Mouse (Mus musculus): Measurements from ENCODE around the gene Chmp1a. TPM values are rescaled to one million over a fixed set of nuclear protein-coding genes. Genes with fewer than 3 reads are reported as not detected.

Gene Chmp1a
- polyA plus RNA-seq, 1 experiment, result 70.5 TPM

DNA sequence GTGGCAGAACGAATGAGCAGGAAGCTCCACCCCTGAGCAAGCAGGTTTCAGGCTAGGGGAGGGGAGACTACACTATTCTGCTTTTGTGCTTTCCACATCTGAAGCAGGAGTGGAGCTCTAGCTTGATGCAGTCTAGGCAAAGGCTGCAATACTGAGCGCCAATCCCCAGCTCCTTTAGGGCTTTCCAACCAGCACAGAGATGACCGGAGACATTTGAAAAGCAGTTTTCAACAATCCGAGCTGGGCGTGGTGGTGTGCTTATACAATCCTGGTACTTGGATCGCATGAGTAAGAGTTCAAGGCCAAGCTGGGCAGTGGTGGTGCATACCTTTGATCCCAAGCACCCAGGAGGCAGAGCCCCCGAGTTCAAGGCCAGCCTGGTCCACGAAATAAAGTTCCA is 20.7 kb downstream of the Chmp1a start:
- no peak for DNase-seq (ENCODE audit: low read depth in 1 of 2, low spot score in 2 of 2)
- Histone ChIP-seq H3K4me3 (ENCODE audit: extremely low read depth, insufficient read depth, insufficient read length) (no peak overlapping the region), H3K36me3 (ENCODE audit: control insufficient read depth, insufficient read depth, low read length) (no peaks in the 10 kb centered on the region), H3K4me1 (ENCODE audit: control insufficient read depth, insufficient read depth, insufficient read length) (no peaks in the 10 kb centered on the region), H3K27me3 (ENCODE audit: control insufficient read depth, insufficient read depth, low read length) (no peaks in the 10 kb centered on the region), H3K27ac (ENCODE audit: insufficient read depth, low read length) (no peak overlapping the region)
- 65% methylated on average over 8 of the region's 8 CpGs for WGBS
- no peak for TF ChIP-seq CTCF (IDR thresholded peaks at IDR 0.05; ENCODE audit: extremely low read depth, insufficient read depth, insufficient read length, insufficient replicate concordance)
- no peak for TF ChIP-seq POLR2A (IDR thresholded peaks at IDR 0.05; ENCODE audit: low read depth, low read length)

GRCm38 (mm10) chr8:123190678-123191077 is 21.9 kb downstream of the Chmp1a start:
- H3K27ac ChIP-seq (ENCODE audit: insufficient read depth, low read length), result no peak overlapping the region
- H3K4me3 ChIP-seq (ENCODE audit: extremely low read depth, insufficient read depth, insufficient read length), result no peak overlapping the region
- DNase-seq (ENCODE audit: low read depth in 1 of 2, low spot score in 2 of 2), result peak in 1 of 2 experiments; percentile 14
- H3K36me3 ChIP-seq (ENCODE audit: control insufficient read depth, insufficient read depth, low read length), result no peaks in the 10 kb centered on the region
- TF ChIP-seq POLR2A (IDR thresholded peaks at IDR 0.05; ENCODE audit: low read depth, low read length), result no peak
- peak; percentile 35; the same call in 1 of the 2 replicates for TF ChIP-seq CTCF (IDR thresholded peaks at IDR 0.05; ENCODE audit: extremely low read depth, insufficient read depth, insufficient read length, insufficient replicate concordance)
- no peaks in the 10 kb centered on the region for H3K4me1 ChIP-seq (ENCODE audit: control insufficient read depth, insufficient read depth, insufficient read length)
- WGBS, result 3% methylated on average over 9 of the region's 9 CpGs
- H3K27me3 ChIP-seq (ENCODE audit: control insufficient read depth, insufficient read depth, low read length), result no peaks in the 10 kb centered on the region

GRCm38 (mm10) chr8:123188841-123189240 is 23.7 kb downstream of the Chmp1a start:
- no peak for DNase-seq (ENCODE audit: low read depth in 1 of 2, low spot score in 2 of 2)
- 47% methylated on average over 7 of the region's 7 CpGs for WGBS
- no peak for TF ChIP-seq CTCF (IDR thresholded peaks at IDR 0.05; ENCODE audit: extremely low read depth, insufficient read depth, insufficient read length, insufficient replicate concordance)
- no peak for TF ChIP-seq POLR2A (IDR thresholded peaks at IDR 0.05; ENCODE audit: low read depth, low read length)
- Histone ChIP-seq H3K4me3 (ENCODE audit: extremely low read depth, insufficient read depth, insufficient read length) (no peak overlapping the region), H3K27me3 (ENCODE audit: control insufficient read depth, insufficient read depth, low read length) (no peaks in the 10 kb centered on the region), H3K36me3 (ENCODE audit: control insufficient read depth, insufficient read depth, low read length) (no peaks in the 10 kb centered on the region), H3K27ac (ENCODE audit: insufficient read depth, low read length) (no peak overlapping the region), H3K4me1 (ENCODE audit: control insufficient read depth, insufficient read depth, insufficient read length) (no peaks in the 10 kb centered on the region)

DNA sequence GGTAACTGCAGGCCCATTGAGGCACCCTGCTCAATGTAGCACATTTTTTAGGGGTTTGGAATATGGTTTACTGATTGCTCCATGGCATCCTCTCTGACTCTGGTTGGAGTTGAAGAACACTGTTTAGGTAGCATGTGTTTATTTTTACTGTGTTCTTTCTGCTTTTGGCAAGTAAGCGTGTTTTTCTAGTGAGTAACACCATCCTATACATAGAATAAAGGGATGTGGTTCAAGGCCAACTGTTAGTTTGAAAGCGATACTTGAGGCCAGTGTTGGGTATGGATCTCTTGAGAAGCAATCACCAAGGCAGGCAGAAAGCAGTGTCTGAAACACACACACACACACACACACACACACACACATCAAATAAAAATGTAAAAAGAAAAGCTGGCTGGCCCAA is 24.6 kb downstream of the Chmp1a start:
- H3K27ac ChIP-seq (ENCODE audit: insufficient read depth, low read length), result no peak overlapping the region
- 74% methylated on average over 2 of the region's 2 CpGs for WGBS
- TF ChIP-seq POLR2A (IDR thresholded peaks at IDR 0.05; ENCODE audit: low read depth, low read length) (no peak), CTCF (IDR thresholded peaks at IDR 0.05; ENCODE audit: extremely low read depth, insufficient read depth, insufficient read length, insufficient replicate concordance) (no peak)
- H3K4me3 ChIP-seq (ENCODE audit: extremely low read depth, insufficient read depth, insufficient read length), result no peak overlapping the region
- no peaks in the 10 kb centered on the region for H3K4me1 ChIP-seq (ENCODE audit: control insufficient read depth, insufficient read depth, insufficient read length)
- H3K27me3 ChIP-seq (ENCODE audit: control insufficient read depth, insufficient read depth, low read length), result no peaks in the 10 kb centered on the region
- DNase-seq (ENCODE audit: low read depth in 1 of 2, low spot score in 2 of 2), result no peak
- no peaks in the 10 kb centered on the region for H3K36me3 ChIP-seq (ENCODE audit: control insufficient read depth, insufficient read depth, low read length)

DNA sequence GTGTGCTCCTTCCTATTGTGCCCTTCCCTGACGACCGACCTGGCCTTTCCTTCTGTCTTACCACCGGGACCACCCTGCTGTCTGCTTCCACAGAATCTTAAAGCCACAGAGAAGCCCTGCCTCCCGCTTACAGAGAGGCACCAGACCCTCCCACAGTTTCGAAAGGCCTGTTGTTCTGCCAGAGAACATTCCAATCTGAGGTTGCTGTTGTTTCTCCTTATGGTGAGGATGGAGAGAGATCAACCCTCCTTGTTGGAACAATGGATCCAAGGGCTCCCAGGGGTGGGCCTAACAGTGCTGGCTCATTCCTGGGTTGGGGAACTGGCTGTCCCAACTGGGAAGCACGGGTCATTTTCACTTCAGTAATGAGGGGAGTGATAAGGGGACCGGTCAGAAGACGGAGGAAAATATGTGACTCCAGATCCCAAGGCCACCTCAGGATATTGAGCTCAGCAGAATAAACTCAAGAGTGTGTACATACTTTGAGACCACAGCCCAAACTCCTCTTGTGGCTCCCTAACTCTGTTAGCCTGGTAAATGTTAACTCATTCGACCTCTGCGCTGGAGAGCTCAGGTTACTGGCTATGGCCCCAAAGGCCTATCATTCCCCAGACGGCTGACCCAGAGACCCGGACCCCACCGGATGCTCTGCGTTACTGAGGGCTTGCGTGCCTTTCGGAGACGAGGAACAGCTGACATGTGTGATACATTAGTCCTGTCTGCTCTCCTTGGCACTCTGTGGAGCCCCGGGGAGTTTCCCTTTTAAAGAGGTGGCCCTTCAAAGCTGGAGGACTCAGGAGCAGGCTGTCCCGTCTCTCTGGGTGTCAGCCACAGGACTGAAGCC is 26.8 kb downstream of the Chmp1a start, which contains the start of gene Dpep1:
TSS of gene Dpep1 (plus strand) at position 677 of the 844 bp plus-strand sequence.
- Histone ChIP-seq H3K27me3 (ENCODE audit: control insufficient read depth, insufficient read depth, low read length) (no peaks in the 10 kb centered on the region), H3K4me3 (ENCODE audit: extremely low read depth, insufficient read depth, insufficient read length) (no peak within 1 kb of the TSS), H3K36me3 (ENCODE audit: control insufficient read depth, insufficient read depth, low read length) (no peaks in the 10 kb centered on the region), H3K27ac (ENCODE audit: insufficient read depth, low read length) (no peak within 1 kb of the TSS), H3K4me1 (ENCODE audit: control insufficient read depth, insufficient read depth, insufficient read length) (no peaks in the 10 kb centered on the region)
- TF ChIP-seq POLR2A (IDR thresholded peaks at IDR 0.05; ENCODE audit: low read depth, low read length) (no peak), CTCF (IDR thresholded peaks at IDR 0.05; ENCODE audit: extremely low read depth, insufficient read depth, insufficient read length, insufficient replicate concordance) (no peak)
- DNase-seq (ENCODE audit: low read depth in 1 of 2, low spot score in 2 of 2), result no peak
- 71% methylated on average over 19 of the region's 19 CpGs for WGBS

DNA sequence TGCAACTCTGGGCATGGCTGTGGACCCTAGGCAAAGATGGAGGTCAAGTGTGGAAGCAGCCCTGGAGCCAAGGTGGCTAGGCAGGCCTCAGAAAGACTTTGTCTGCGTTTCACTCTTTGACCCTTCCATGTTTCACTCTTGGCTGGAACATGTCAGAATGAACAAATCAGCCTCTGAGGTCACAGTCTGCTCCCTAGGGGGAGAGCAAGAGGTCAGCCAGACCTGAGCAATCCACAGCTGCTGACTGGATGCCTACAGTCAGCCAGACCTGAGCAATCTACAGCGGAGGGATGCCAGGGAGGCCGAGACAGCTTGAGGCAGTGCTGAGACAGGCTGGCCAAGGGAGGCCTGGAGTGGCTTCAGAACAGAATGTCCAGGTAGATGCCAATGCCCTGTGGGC is 31.2 kb downstream of the Chmp1a start:
- Histone ChIP-seq H3K27me3 (ENCODE audit: control insufficient read depth, insufficient read depth, low read length) (no peaks in the 10 kb centered on the region), H3K4me3 (ENCODE audit: extremely low read depth, insufficient read depth, insufficient read length) (no peak overlapping the region), H3K36me3 (ENCODE audit: control insufficient read depth, insufficient read depth, low read length) (no peaks in the 10 kb centered on the region), H3K27ac (ENCODE audit: insufficient read depth, low read length) (no peak overlapping the region), H3K4me1 (ENCODE audit: control insufficient read depth, insufficient read depth, insufficient read length) (no peaks in the 10 kb centered on the region)
- no peak for DNase-seq (ENCODE audit: low read depth in 1 of 2, low spot score in 2 of 2)
- TF ChIP-seq CTCF (IDR thresholded peaks at IDR 0.05; ENCODE audit: extremely low read depth, insufficient read depth, insufficient read length, insufficient replicate concordance) (no peak), POLR2A (IDR thresholded peaks at IDR 0.05; ENCODE audit: low read depth, low read length) (no peak)
- 77% methylated on average over 3 of the region's 3 CpGs for WGBS

DNA sequence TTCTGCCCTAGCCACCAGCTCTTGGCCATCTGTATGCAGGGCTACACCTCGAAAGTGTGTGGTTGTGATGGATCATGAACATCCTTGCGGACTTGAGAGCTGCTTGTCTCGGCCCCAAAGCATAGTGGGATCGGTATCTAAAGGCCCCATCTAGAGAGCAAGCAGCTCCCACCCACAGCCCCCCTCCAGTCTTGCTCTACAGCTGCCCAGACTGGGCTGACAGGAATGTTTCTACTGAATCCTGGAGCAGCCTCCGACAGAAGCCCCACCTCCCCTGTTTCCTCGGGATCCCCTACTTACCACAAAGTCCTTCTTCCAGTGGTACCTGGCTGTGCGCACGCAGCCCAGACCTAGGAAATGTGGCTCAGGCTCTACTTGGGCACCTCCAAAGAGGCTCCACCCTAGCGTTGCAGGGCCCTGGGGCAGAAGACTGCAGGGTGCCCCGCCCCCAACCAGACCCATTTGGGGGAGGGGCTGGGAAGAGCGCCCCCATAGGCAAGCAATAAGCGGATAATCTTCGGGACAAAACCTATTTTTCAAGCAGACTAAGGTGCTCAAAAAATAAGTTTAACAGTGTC is 54.6 kb downstream of the Chmp1a start, which contains the start of gene Sult5a1:
TSS of gene Sult5a1 (minus strand) at position 428 of the 578 bp plus-strand sequence.
- 65% methylated on average over 13 of the region's 13 CpGs for WGBS
- H3K27ac ChIP-seq (ENCODE audit: insufficient read depth, low read length), result no peak within 1 kb of the TSS

More for the DNA sequence above, 54.6 kb downstream of the Chmp1a start, which contains the start of gene Sult5a1:
- no peaks in the 10 kb centered on the region; the same call in 1 of the 2 replicates for H3K4me1 ChIP-seq (ENCODE audit: control insufficient read depth, insufficient read depth, insufficient read length)
- DNase-seq (ENCODE audit: low read depth in 1 of 2, low spot score in 2 of 2), result no peak
- H3K27me3 ChIP-seq (ENCODE audit: control insufficient read depth, insufficient read depth, low read length), result no peaks in the 10 kb centered on the region
- TF ChIP-seq CTCF (IDR thresholded peaks at IDR 0.05; ENCODE audit: extremely low read depth, insufficient read depth, insufficient read length, insufficient replicate concordance), result no peak
- TF ChIP-seq POLR2A (IDR thresholded peaks at IDR 0.05; ENCODE audit: low read depth, low read length), result no peak
- H3K36me3 ChIP-seq (ENCODE audit: control insufficient read depth, insufficient read depth, low read length), result no peaks in the 10 kb centered on the region
- H3K4me3 ChIP-seq (ENCODE audit: extremely low read depth, insufficient read depth, insufficient read length), result no peak within 1 kb of the TSS
